Mouse (Mus musculus) gastrocnemius, adult 2 months (tissue): ENCODE measurements at regions not wholly inside any gene's neighbourhood (a gene's known extent, or its start where the extent isn't known, plus 50 kb on each side); places are given as distances from the start of the nearest gene placed in this dataset.
A peak's percentile ranks its signal among the peaks of the same experiment; 100 is the strongest.

Source experiments
- DNase-seq: peaks from one replicate; pipeline ENCODE4 v3.0.0; 2022
- H3K27ac ChIP-seq: fragments of 200-600 bp; 2 replicates; pipeline ENCODE4 v1.8.1; 2022; ENCODE audit warnings: mild to moderate bottlenecking
- H3K4me3 ChIP-seq: fragments of 200-600 bp; 2 replicates; pipeline ENCODE4 v1.8.1; 2022; ENCODE audit warnings: mild to moderate bottlenecking, moderate library complexity
- CTCF ChIP-seq: fragments of 200-600 bp; IDR thresholded peaks from 2 replicates; pipeline ENCODE4 v1.8.1; 2022; ENCODE audit warnings: antibody characterized with exemption, mild to moderate bottlenecking, moderate library complexity
- intact Hi-C: fragments of 180-260 bp; cut with DNase I; formaldehyde crosslinking; loops from one replicate; pipeline ENCODE4 v1.15.1; 2025

GRCm38 (mm10) chr16:74984207-74984606, 572.6 kb upstream of the Robo2 start:
- intact Hi-C loops: no loop called here
- no peak for DNase-seq
- no peak overlapping the region for H3K27ac ChIP-seq
- TF ChIP-seq CTCF: no peak
- no peak overlapping the region for H3K4me3 ChIP-seq

- intact Hi-C loops: no loop called here
- no peak overlapping the region for H3K27ac ChIP-seq
- H3K4me3 ChIP-seq: no peak overlapping the region
- no peak for TF ChIP-seq CTCF
- no peak for DNase-seq
These were observed 554.5 kb upstream of the Robo2 start for GRCm38 (mm10) chr16:74966099-74966498.

GRCm38 (mm10) chr16:74929739-74930138, 518.1 kb upstream of the Robo2 start:
- DNase-seq: no peak
- H3K4me3 ChIP-seq: no peak overlapping the region
- intact Hi-C loops: no loop called here
- no peak for TF ChIP-seq CTCF
- no peak overlapping the region for H3K27ac ChIP-seq

- intact Hi-C loops: no loop called here
- Histone ChIP-seq H3K27ac (no peak overlapping the region), H3K4me3 (peak overlapping the region; percentile 27)
- DNase-seq: peak; percentile 24
- no peak for TF ChIP-seq CTCF
These were observed 489.2 kb upstream of the Robo2 start for GRCm38 (mm10) chr16:74900835-74901234.

- no peak for TF ChIP-seq CTCF
- no peak overlapping the region for H3K27ac ChIP-seq
- no peak for DNase-seq
- intact Hi-C loops: no loop called here
- no peak overlapping the region for H3K4me3 ChIP-seq
These were observed 476.1 kb upstream of the Robo2 start for GRCm38 (mm10) chr16:74887724-74888123.

- TF ChIP-seq CTCF: no peak
- Histone ChIP-seq H3K27ac (no peak overlapping the region), H3K4me3 (no peak overlapping the region)
- intact Hi-C loops: no loop called here
- no peak for DNase-seq
These were observed 467.0 kb upstream of the Robo2 start for GRCm38 (mm10) chr16:74878603-74879002.

GRCm38 (mm10) chr16:74873756-74874155, 462.1 kb upstream of the Robo2 start:
- intact Hi-C loops: no loop called here

GRCm38 (mm10) chr16:74857752-74858151, 446.1 kb upstream of the Robo2 start:
- H3K4me3 ChIP-seq: no peak overlapping the region
- DNase-seq: no peak
- intact Hi-C loops: no loop called here
- peak; percentile 60 for TF ChIP-seq CTCF
- no peak overlapping the region for H3K27ac ChIP-seq

More at GRCm38 (mm10) chr16:74873756-74874155, 462.1 kb upstream of the Robo2 start:
- no peak overlapping the region for H3K27ac ChIP-seq
- TF ChIP-seq CTCF: no peak
- no peak for DNase-seq
- H3K4me3 ChIP-seq: no peak overlapping the region

- intact Hi-C loops: no loop called here
- Histone ChIP-seq H3K27ac (no peak overlapping the region), H3K4me3 (no peak overlapping the region)
- no peak for DNase-seq
- 0 out of 2 replicates have a peak, but pooled peaks have one; percentile 1 for TF ChIP-seq CTCF
These were observed 428.4 kb upstream of the Robo2 start for GRCm38 (mm10) chr16:74840006-74840405.

- no peak for TF ChIP-seq CTCF
- intact Hi-C loops: no loop called here
- DNase-seq: no peak
- Histone ChIP-seq H3K27ac (no peak overlapping the region), H3K4me3 (no peak overlapping the region)
These were observed 402.8 kb upstream of the Robo2 start for GRCm38 (mm10) chr16:74814386-74814785.

- no peak overlapping the region for H3K4me3 ChIP-seq
- intact Hi-C loops: no loop called here
- no peak for TF ChIP-seq CTCF
- no peak for DNase-seq
- H3K27ac ChIP-seq: no peak overlapping the region
These were observed 397.7 kb upstream of the Robo2 start for GRCm38 (mm10) chr16:74809154-74809825.

GRCm38 (mm10) chr16:74806775-74807174, 395.1 kb upstream of the Robo2 start:
- Histone ChIP-seq H3K4me3 (no peak overlapping the region), H3K27ac (no peak overlapping the region)
- intact Hi-C loops: no loop called here
- DNase-seq: no peak
- TF ChIP-seq CTCF: no peak

GRCm38 (mm10) chr16:74801296-74801695, 389.7 kb upstream of the Robo2 start:
- DNase-seq: no peak
- no peak for TF ChIP-seq CTCF
- intact Hi-C loops: no loop called here
- Histone ChIP-seq H3K4me3 (no peak overlapping the region), H3K27ac (no peak overlapping the region)

- intact Hi-C loops: no loop called here
- no peak for TF ChIP-seq CTCF
- no peak overlapping the region for H3K27ac ChIP-seq
- no peak for DNase-seq
- H3K4me3 ChIP-seq: no peak overlapping the region
These were observed 384.7 kb upstream of the Robo2 start for GRCm38 (mm10) chr16:74796303-74796653.
